8 mouse cellular contexts compared by ENCODE assay signal in genomic region chr9:45952890-45953289, GRCm38 (mm10). TPM values are rescaled to one million over a fixed set of nuclear protein-coding genes. Genes with fewer than 3 reads are reported as not detected.
DNase-seq lines count a peak whose midpoint lies in the region; ATAC-seq and TF ChIP-seq lines count a peak whose summit lies in the region.

No protein-coding gene starts in this region.

- H3K27ac ChIP-seq in cerebellum, adult 2 months (ENCODE audit: insufficient read depth, low read length) = no peak overlapping the region
- H3K27ac ChIP-seq in kidney, postnatal 0 days = no peak overlapping the region
- no peak overlapping the region for H3K27ac ChIP-seq in embryonic facial prominence, embryonic 13.5 days
- H3K27ac ChIP-seq in liver, embryonic 13.5 days = peak overlapping the region; percentile 4; the same call in 1 of the 2 replicates

- H3K4me3 ChIP-seq in cerebellum, adult 2 months (replicated peaks; ENCODE audit: insufficient read depth, low read depth, low read length) = peak overlapping the region; percentile 80
- no peak overlapping the region for H3K4me3 ChIP-seq in kidney, postnatal 0 days (replicated peaks; ENCODE audit: low read depth, low read length)
- H3K4me3 ChIP-seq in embryonic facial prominence, embryonic 13.5 days = peak overlapping the region; percentile 87
- peak overlapping the region; percentile 88 for H3K4me3 ChIP-seq in liver, embryonic 13.5 days (replicated peaks)

- no peak for TF ChIP-seq CTCF in cerebellum, adult 2 months (IDR thresholded peaks at IDR 0.05; ENCODE audit: borderline replicate concordance, insufficient read depth, low read depth, low read length)
- TF ChIP-seq CTCF in kidney, postnatal 0 days (IDR thresholded peaks at IDR 0.05; ENCODE audit: low read depth) = no peak

- H3K4me2 ChIP-seq in kidney, postnatal 0 days (ENCODE audit: low read length) = peak overlapping the region; percentile 85
- H3K4me2 ChIP-seq in embryonic facial prominence, embryonic 13.5 days = peak overlapping the region; percentile 92
- H3K4me2 ChIP-seq in liver, embryonic 13.5 days = peak overlapping the region; percentile 91

- intact Hi-C loops in left cerebral cortex, postnatal 36 days (cut with DNase I) = no loop called here

- DNase-seq in cerebellum, adult 2 months = no peak
- DNase-seq in cerebellum, postnatal 25 days = no peak
- DNase-seq in kidney, postnatal 0 days (ENCODE audit: low spot score) = no peak
- no peak for DNase-seq in kidney, postnatal 4 days
- no peak for DNase-seq in liver, embryonic 13.5 days
- no peak for DNase-seq in frontal cortex, postnatal 10 days (ENCODE audit: low spot score in 2 of 2)
- no peak for DNase-seq in left cerebral cortex, postnatal 36 days (ENCODE audit: low spot score in 2 of 2)

- H3K4me1 ChIP-seq in cerebellum, adult 2 months (ENCODE audit: control insufficient read depth, insufficient read depth, low read length) = peaks cover 20% of the 10 kb centered on the region
- H3K4me1 ChIP-seq in kidney, postnatal 0 days (replicated peaks; ENCODE audit: insufficient read depth, low read length) = peaks cover 22% of the 10 kb centered on the region
- H3K4me1 ChIP-seq in embryonic facial prominence, embryonic 13.5 days = peaks cover 27% of the 10 kb centered on the region
- H3K4me1 ChIP-seq in liver, embryonic 13.5 days (replicated peaks) = peaks cover 28% of the 10 kb centered on the region

- H3K9me3 ChIP-seq in kidney, postnatal 0 days (replicated peaks; ENCODE audit: low read length) = no peaks in the 10 kb centered on the region
- no peaks in the 10 kb centered on the region for H3K9me3 ChIP-seq in embryonic facial prominence, embryonic 13.5 days
- no peaks in the 10 kb centered on the region for H3K9me3 ChIP-seq in liver, embryonic 13.5 days (replicated peaks)

- H3K36me3 ChIP-seq in kidney, postnatal 0 days (ENCODE audit: insufficient read depth, low read length) = peaks cover 33% of the 10 kb centered on the region
- H3K36me3 ChIP-seq in embryonic facial prominence, embryonic 13.5 days = peaks cover 43% of the 10 kb centered on the region
- peaks cover 47% of the 10 kb centered on the region for H3K36me3 ChIP-seq in liver, embryonic 13.5 days

- H3K27me3 ChIP-seq in cerebellum, adult 2 months (ENCODE audit: control insufficient read depth, insufficient read depth, low read length) = no peaks in the 10 kb centered on the region
- no peaks in the 10 kb centered on the region for H3K27me3 ChIP-seq in kidney, postnatal 0 days (ENCODE audit: insufficient read depth, low read length)
- H3K27me3 ChIP-seq in embryonic facial prominence, embryonic 13.5 days = no peaks in the 10 kb centered on the region
- no peaks in the 10 kb centered on the region for H3K27me3 ChIP-seq in liver, embryonic 13.5 days

- peak overlapping the region; percentile 98 for H3K9ac ChIP-seq in kidney, postnatal 0 days (ENCODE audit: low read depth, low read length)
- H3K9ac ChIP-seq in embryonic facial prominence, embryonic 13.5 days = peak overlapping the region; percentile 92
- H3K9ac ChIP-seq in liver, embryonic 13.5 days = peak overlapping the region; percentile 97; the same call in 1 of the 2 replicates

- WGBS in cerebellum, adult 2 months = 69% methylated on average over 7 of the region's 7 CpGs
- 78% methylated on average over 7 of the region's 7 CpGs for WGBS in kidney, postnatal 0 days
- 75% methylated on average over 7 of the region's 7 CpGs for WGBS in embryonic facial prominence, embryonic 13.5 days
- WGBS in liver, embryonic 13.5 days (ENCODE audit: insufficient replicate concordance) = 80% methylated on average over 7 of the region's 7 CpGs

- TF ChIP-seq POLR2A in cerebellum, adult 2 months (IDR thresholded peaks at IDR 0.05; ENCODE audit: borderline replicate concordance, insufficient read depth, low read length) = no peak

- ATAC-seq in kidney, postnatal 0 days (replicated peaks; ENCODE audit: low FRiP score, low read depth) = no peak
- no peak for ATAC-seq in embryonic facial prominence, embryonic 13.5 days (ENCODE audit: insufficient number of reproducible peaks, insufficient read depth, low FRiP score, low TSS enrichment, low read depth)
- no peak for ATAC-seq in liver, embryonic 13.5 days (ENCODE audit: low read depth)

RNA-seq across cellular contexts. Expression of gene Sidt2, which starts 2.2 kb away (rescaled TPM):
- polyA plus RNA-seq in cerebellum, adult 2 months (2012; rRNA removed) = 130 and 142 TPM in 2 replicates
- 50.8 and 53.5 TPM in 2 replicates for polyA plus RNA-seq in kidney, postnatal 0 days (2015; fragmentation: Nextera tagmentation; extraction: Ambion mirVana)
- polyA plus RNA-seq in embryonic facial prominence, embryonic 13.5 days (2015; fragmentation: Nextera tagmentation; extraction: Ambion mirVana) = 42.0 and 46.0 TPM in 2 replicates
- 17.7 and 19.6 TPM in 2 replicates for polyA plus RNA-seq in liver, embryonic 13.5 days (2015; fragmentation: Nextera tagmentation; extraction: Ambion mirVana)
- 10 to 100 TPM; 82.3 to 88.8 TPM for total RNA-seq in left cerebral cortex, postnatal 36 days (2021)

RNA-seq across cellular contexts. Expression of gene Tagln, which starts 17.0 kb away (rescaled TPM):
- polyA plus RNA-seq in cerebellum, adult 2 months (2012; rRNA removed) = 13.2 and 13.7 TPM in 2 replicates
- 116 and 126 TPM in 2 replicates for polyA plus RNA-seq in kidney, postnatal 0 days (2015; fragmentation: Nextera tagmentation; extraction: Ambion mirVana)
- polyA plus RNA-seq in embryonic facial prominence, embryonic 13.5 days (2015; fragmentation: Nextera tagmentation; extraction: Ambion mirVana) = 25.3 and 27.7 TPM in 2 replicates
- 7.5 and 8.0 TPM in 2 replicates for polyA plus RNA-seq in liver, embryonic 13.5 days (2015; fragmentation: Nextera tagmentation; extraction: Ambion mirVana)
- total RNA-seq in left cerebral cortex, postnatal 36 days (2021) = 10 to 100 TPM in 1 of 2 experiments, 1 to 10 TPM in 1; 9.9 to 10.1 TPM

RNA-seq across cellular contexts. Expression of gene Rnf214, which starts 46.2 kb away (rescaled TPM):
- polyA plus RNA-seq in cerebellum, adult 2 months (2012; rRNA removed) = 45.8 and 47.4 TPM in 2 replicates
- polyA plus RNA-seq in kidney, postnatal 0 days (2015; fragmentation: Nextera tagmentation; extraction: Ambion mirVana) = 36.0 and 36.4 TPM in 2 replicates
- polyA plus RNA-seq in embryonic facial prominence, embryonic 13.5 days (2015; fragmentation: Nextera tagmentation; extraction: Ambion mirVana) = 68.8 and 70.4 TPM in 2 replicates
- polyA plus RNA-seq in liver, embryonic 13.5 days (2015; fragmentation: Nextera tagmentation; extraction: Ambion mirVana) = 13.3 and 17.0 TPM in 2 replicates
- 10 to 100 TPM; 69.9 to 79.9 TPM for total RNA-seq in left cerebral cortex, postnatal 36 days (2021)

RNA-seq across cellular contexts. Expression of gene Pcsk7, which starts 46.6 kb away (rescaled TPM):
- polyA plus RNA-seq in cerebellum, adult 2 months (2012; rRNA removed) = 32.6 and 33.3 TPM in 2 replicates
- 18.2 and 19.7 TPM in 2 replicates for polyA plus RNA-seq in kidney, postnatal 0 days (2015; fragmentation: Nextera tagmentation; extraction: Ambion mirVana)
- polyA plus RNA-seq in embryonic facial prominence, embryonic 13.5 days (2015; fragmentation: Nextera tagmentation; extraction: Ambion mirVana) = 22.6 and 23.7 TPM in 2 replicates
- 7.4 and 7.7 TPM in 2 replicates for polyA plus RNA-seq in liver, embryonic 13.5 days (2015; fragmentation: Nextera tagmentation; extraction: Ambion mirVana)
- total RNA-seq in left cerebral cortex, postnatal 36 days (2021) = 10 to 100 TPM; 19.1 to 28.9 TPM

RNA-seq across cellular contexts. Expression of gene Pafah1b2, which starts 59.6 kb away (rescaled TPM):
- 108 and 111 TPM in 2 replicates for polyA plus RNA-seq in cerebellum, adult 2 months (2012; rRNA removed)
- polyA plus RNA-seq in kidney, postnatal 0 days (2015; fragmentation: Nextera tagmentation; extraction: Ambion mirVana) = 113 and 127 TPM in 2 replicates
- 180 and 206 TPM in 2 replicates for polyA plus RNA-seq in embryonic facial prominence, embryonic 13.5 days (2015; fragmentation: Nextera tagmentation; extraction: Ambion mirVana)
- 80.3 and 92.8 TPM in 2 replicates for polyA plus RNA-seq in liver, embryonic 13.5 days (2015; fragmentation: Nextera tagmentation; extraction: Ambion mirVana)
- total RNA-seq in left cerebral cortex, postnatal 36 days (2021) = 100 to 1,000 TPM; 210 to 220 TPM
